Mouse (Mus musculus): ENCODE results near the gene Slc16a1.
"Not testable (repeated sequence)": the region's sequence is repeated elsewhere in the genome, so short reads cannot be mapped to it uniquely, and the experiment has no call there.

The Slc16a1 gene

GRCm38 (mm10) chr3:104675258-104675851, 36.9 kb downstream of the Slc16a1 start:
- DNase-seq = peak; percentile 88 to 89

GRCm38 (mm10) chr3:104677781-104678180, 39.3 kb downstream of the Slc16a1 start:
- no peak for DNase-seq

- no peak for DNase-seq
Measured at GRCm38 (mm10) chr3:104678826-104679225, 40.4 kb downstream of the Slc16a1 start.

GRCm38 (mm10) chr3:104682671-104683504, 44.4 kb downstream of the Slc16a1 start:
- peak; percentile 79 to 82 for DNase-seq

- peak; percentile 74 to 84 for DNase-seq
Measured at GRCm38 (mm10) chr3:104700751-104701335, 62.4 kb downstream of the Slc16a1 start.

- no peak for DNase-seq
Measured at GRCm38 (mm10) chr3:104701761-104702160, 63.3 kb downstream of the Slc16a1 start.

- DNase-seq = peak; percentile 52 to 62
Measured at GRCm38 (mm10) chr3:104703941-104704340, 65.5 kb downstream of the Slc16a1 start.

- DNase-seq = no peak
Measured at GRCm38 (mm10) chr3:104706446-104706845, 68.0 kb downstream of the Slc16a1 start.

- peak in 1 of 2 experiments; percentile 17 for DNase-seq
Measured at GRCm38 (mm10) chr3:104706951-104707771, 68.7 kb downstream of the Slc16a1 start.

GRCm38 (mm10) chr3:104707772-104708144, 69.3 kb downstream of the Slc16a1 start:
- DNase-seq = not testable (repeated sequence)

All from cerebellum, postnatal 14 days (tissue).